Mouse (Mus musculus): ENCODE data around the gene Ctnnd1. TPM values are rescaled to one million over a fixed set of nuclear protein-coding genes. Genes with fewer than 3 reads are reported as not detected.
"Not testable (repeated sequence)": the region's sequence is repeated elsewhere in the genome, so short reads cannot be mapped to it uniquely, and the experiment has no call there.

The Ctnnd1 gene
- polyA plus RNA-seq, 1 experiment from 2014 or later, result 30.1 TPM

DNA sequence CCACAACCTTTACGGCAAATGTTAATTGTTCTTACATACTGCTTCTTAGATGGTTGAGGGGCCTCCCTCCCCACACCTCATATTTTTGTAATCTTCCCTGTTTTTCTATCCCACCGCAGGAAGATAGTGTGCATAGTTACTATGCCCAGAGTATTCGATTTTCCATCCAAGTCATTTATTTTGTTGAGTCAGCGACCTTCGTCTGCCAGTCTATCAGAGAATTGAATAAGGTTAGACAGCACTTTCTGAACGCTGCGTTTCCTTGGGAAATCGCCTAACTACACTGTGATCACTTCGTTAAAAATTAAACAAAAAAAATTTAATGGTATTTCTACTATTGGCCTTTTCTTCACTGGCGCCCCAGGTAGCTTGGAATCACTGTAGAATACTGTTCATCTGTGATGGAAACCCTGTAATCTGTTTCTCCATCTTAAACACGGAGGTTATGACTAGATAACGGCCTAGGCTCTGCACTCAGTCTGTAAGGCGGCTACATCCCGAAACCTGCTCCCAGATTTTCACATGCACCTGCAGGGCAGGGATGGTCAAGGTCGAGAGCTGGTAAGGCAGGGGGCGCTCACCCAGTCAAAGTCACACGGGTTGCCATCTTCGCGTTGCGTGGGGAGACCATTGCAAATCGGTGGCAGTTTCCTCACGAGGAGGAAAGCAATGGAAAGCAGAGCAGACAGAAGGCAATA lies 26.9 kb upstream of the Ctnnd1 start:
- WGBS, result 11% methylated on average over 21 of the region's 22 CpGs
- peak overlapping the region; percentile 98 for H3K4me3 ChIP-seq (ENCODE audit: low read depth, low read length)
- ATAC-seq (ENCODE audit: low read depth), result peak; percentile 63
- no peaks in the 10 kb centered on the region for H3K27me3 ChIP-seq (ENCODE audit: control insufficient read depth, insufficient read depth, low read length)
- peak overlapping the region; percentile 51 for H3K4me2 ChIP-seq (ENCODE audit: low read depth, low read length)
- peaks cover 16% of the 10 kb centered on the region; the same call in 1 of the 2 replicates for H3K36me3 ChIP-seq (ENCODE audit: control insufficient read depth, insufficient read depth, low read length)
- H3K4me1 ChIP-seq (ENCODE audit: control insufficient read depth, insufficient read depth, low read length), result peaks cover 20% of the 10 kb centered on the region
- no peaks in the 10 kb centered on the region for H3K9me3 ChIP-seq (ENCODE audit: control insufficient read depth, low read length)
- peak overlapping the region; percentile 47 for H3K9ac ChIP-seq (replicated peaks; ENCODE audit: low read depth, low read length)
- peak overlapping the region; percentile 69 for H3K27ac ChIP-seq (ENCODE audit: low read depth, low read length)

DNA sequence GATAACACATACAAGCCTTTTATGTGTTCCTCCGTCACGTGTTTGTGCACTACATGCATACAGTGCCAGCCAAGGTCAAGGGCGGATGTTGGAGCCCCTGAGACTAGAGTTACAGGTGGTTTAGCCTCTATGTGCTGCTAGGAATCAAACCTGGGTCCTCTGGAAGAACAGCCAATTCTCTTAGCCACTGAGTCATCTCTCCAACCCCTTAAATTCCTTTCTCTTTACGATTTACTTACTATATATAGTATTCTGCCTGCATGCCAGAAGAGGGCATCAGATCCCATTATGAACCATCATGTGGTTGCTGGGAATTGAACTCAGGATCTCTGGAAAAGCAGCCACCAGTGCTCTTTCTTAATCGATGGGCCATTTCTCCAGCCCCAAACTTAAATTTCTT lies 21.0 kb upstream of the Ctnnd1 start:
- peaks cover 21% of the 10 kb centered on the region; the same call in 1 of the 2 replicates for H3K36me3 ChIP-seq (ENCODE audit: control insufficient read depth, insufficient read depth, low read length)
- H3K9ac ChIP-seq (replicated peaks; ENCODE audit: low read depth, low read length); H3K27ac ChIP-seq (ENCODE audit: low read depth, low read length); H3K9me3 ChIP-seq (ENCODE audit: control insufficient read depth, low read length); H3K4me3 ChIP-seq (ENCODE audit: low read depth, low read length); H3K4me1 ChIP-seq (ENCODE audit: control insufficient read depth, insufficient read depth, low read length); H3K27me3 ChIP-seq (ENCODE audit: control insufficient read depth, insufficient read depth, low read length); ATAC-seq (ENCODE audit: low read depth): not testable (repeated sequence)
- WGBS, result 34% methylated on average over 3 of the region's 5 CpGs
- peak overlapping the region; percentile 70 for H3K4me2 ChIP-seq (ENCODE audit: low read depth, low read length)

DNA sequence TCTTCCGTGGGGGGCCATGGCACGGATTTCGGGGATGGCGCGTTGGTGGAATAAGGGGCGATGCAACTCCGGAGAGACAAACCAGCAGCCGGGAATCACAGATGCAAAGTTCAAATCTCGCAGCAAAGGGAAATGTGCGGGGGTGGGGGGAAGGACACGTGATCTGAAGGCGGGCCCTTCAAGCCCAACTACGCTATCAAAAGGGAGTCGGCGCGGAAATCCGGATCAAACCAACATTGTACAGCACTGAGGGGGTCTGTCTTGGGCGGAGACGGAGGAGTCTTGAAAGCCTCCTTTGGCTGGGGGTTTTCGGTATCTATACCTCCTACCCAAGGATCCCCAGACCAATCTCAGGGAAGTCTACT lies 20.0 kb upstream of the Ctnnd1 start, which contains the start of gene Selenoh:
Selenoh (minus strand) TSS at position 202 of the 365 bp plus-strand sequence.
- Histone ChIP-seq H3K4me2 (ENCODE audit: low read depth, low read length) (peak within 1 kb of the TSS; percentile 70), H3K9me3 (ENCODE audit: control insufficient read depth, low read length) (no peaks in the 10 kb centered on the region), H3K36me3 (ENCODE audit: control insufficient read depth, insufficient read depth, low read length) (peaks cover 21% of the 10 kb centered on the region; the same call in 1 of the 2 replicates), H3K27ac (ENCODE audit: low read depth, low read length) (peak within 1 kb of the TSS; percentile 90), H3K4me1 (ENCODE audit: control insufficient read depth, insufficient read depth, low read length) (peaks cover 9% of the 10 kb centered on the region; the same call in 1 of the 2 replicates), H3K27me3 (ENCODE audit: control insufficient read depth, insufficient read depth, low read length) (no peaks in the 10 kb centered on the region), H3K4me3 (ENCODE audit: low read depth, low read length) (peak within 1 kb of the TSS; percentile 88), H3K9ac (replicated peaks; ENCODE audit: low read depth, low read length) (peak within 1 kb of the TSS; percentile 81)
- under 1% methylated on average over 20 of the region's 20 CpGs for WGBS
- ATAC-seq (ENCODE audit: low read depth), result peak; percentile 98

DNA sequence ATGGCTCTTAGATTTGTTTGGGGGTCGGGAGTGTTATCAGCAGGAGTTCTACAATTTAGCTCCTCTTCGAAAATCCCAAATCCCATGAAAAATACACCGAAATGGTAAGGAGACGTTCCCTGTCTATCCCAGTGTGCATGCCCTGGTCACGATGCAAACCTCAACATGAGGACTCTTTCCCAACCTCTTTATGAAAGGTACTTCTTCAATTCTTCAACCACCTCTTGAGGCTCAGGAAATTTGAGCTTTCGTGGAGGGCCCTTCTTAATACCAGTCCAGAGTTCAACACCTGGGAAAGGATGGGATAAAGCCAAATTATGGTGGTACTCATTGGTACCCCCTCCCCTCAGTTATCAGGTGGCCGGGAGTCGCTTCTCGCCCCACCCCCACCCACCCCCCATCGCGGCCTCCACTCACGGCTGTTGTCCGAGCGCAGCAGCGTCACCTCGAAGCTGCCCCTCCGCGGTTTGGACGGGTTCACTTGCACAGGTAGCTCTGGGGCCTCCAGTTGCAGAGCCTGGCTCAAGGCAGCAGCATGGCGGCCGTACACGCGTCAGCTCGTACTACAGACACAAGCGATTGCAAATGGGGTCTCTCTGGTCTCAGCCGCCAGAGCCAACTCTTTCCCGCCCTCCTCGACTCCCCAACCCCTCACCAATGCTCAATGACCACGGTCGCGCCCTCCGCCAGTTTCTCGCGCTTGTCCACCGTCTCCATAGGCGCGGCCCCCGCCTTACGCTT lies 19.4 kb upstream of the Ctnnd1 start:
- Histone ChIP-seq H3K36me3 (ENCODE audit: control insufficient read depth, insufficient read depth, low read length) (peaks cover 16% of the 10 kb centered on the region; the same call in 1 of the 2 replicates), H3K4me2 (ENCODE audit: low read depth, low read length) (peak overlapping the region; percentile 70), H3K4me1 (ENCODE audit: control insufficient read depth, insufficient read depth, low read length) (peaks cover 9% of the 10 kb centered on the region; the same call in 1 of the 2 replicates), H3K9me3 (ENCODE audit: control insufficient read depth, low read length) (no peaks in the 10 kb centered on the region), H3K27me3 (ENCODE audit: control insufficient read depth, insufficient read depth, low read length) (no peaks in the 10 kb centered on the region), H3K27ac (ENCODE audit: low read depth, low read length) (peak overlapping the region; percentile 90), H3K9ac (replicated peaks; ENCODE audit: low read depth, low read length) (peak overlapping the region; percentile 81), H3K4me3 (ENCODE audit: low read depth, low read length) (peak overlapping the region; percentile 88)
- 3% methylated on average over 39 of the region's 39 CpGs for WGBS
- peak; percentile 81 for ATAC-seq (ENCODE audit: low read depth)

DNA sequence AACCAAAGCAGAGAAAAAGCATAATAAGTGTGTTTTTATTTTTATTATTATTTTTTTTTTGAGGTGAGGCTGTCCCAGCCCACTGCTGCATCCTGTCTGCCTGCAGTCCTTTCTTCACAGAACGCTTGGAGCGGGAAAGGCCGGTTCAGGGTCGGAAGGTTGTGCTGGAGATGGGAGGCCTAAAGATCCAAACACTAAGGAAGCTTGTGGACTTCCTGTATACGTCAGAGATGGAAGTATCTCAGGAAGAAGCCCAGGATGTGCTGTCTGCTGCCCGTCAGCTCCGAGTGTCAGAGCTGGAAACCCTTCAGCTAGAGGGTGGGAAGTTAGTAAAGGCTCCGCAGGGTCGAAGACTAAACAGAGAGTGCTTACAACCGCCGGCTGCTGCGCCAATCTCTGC lies 15.5 kb upstream of the Ctnnd1 start:
- peaks cover 9% of the 10 kb centered on the region; the same call in 1 of the 2 replicates for H3K4me1 ChIP-seq (ENCODE audit: control insufficient read depth, insufficient read depth, low read length)
- no peak overlapping the region for H3K4me3 ChIP-seq (ENCODE audit: low read depth, low read length)
- no peak overlapping the region for H3K9ac ChIP-seq (replicated peaks; ENCODE audit: low read depth, low read length)
- no peak overlapping the region for H3K27ac ChIP-seq (ENCODE audit: low read depth, low read length)
- H3K9me3 ChIP-seq (ENCODE audit: control insufficient read depth, low read length), result no peaks in the 10 kb centered on the region
- H3K4me2 ChIP-seq (ENCODE audit: low read depth, low read length), result no peak overlapping the region
- 67% methylated on average over 12 of the region's 12 CpGs for WGBS
- 0 out of 2 replicates have a peak, but pooled peaks cover 5% of the 10 kb centered on the region for H3K36me3 ChIP-seq (ENCODE audit: control insufficient read depth, insufficient read depth, low read length)
- no peaks in the 10 kb centered on the region for H3K27me3 ChIP-seq (ENCODE audit: control insufficient read depth, insufficient read depth, low read length)
- no peak for ATAC-seq (ENCODE audit: low read depth)

DNA sequence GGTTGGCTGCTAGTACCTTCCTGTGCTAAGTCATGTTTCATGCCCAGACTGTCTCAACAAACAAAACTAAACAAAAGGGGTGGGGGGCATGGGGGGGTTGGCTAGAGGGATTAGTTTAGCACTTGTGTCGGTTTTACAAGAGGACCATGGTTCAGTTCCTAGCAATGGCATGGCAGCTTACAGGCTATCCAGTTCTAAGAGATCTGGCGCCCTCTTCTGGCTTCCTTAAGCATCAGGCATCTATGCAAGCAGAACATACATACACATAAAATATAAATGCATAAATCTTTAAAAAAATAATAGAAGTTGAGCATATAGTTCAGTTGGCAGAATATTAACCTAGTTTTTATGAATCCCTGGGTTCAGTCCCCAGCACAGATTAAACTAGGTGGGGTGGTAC lies 12.3 kb upstream of the Ctnnd1 start:
- Histone ChIP-seq H3K4me1 (ENCODE audit: control insufficient read depth, insufficient read depth, low read length) (no peaks in the 10 kb centered on the region), H3K4me3 (ENCODE audit: low read depth, low read length) (no peak overlapping the region)
- ATAC-seq (ENCODE audit: low read depth), result no peak

DNA sequence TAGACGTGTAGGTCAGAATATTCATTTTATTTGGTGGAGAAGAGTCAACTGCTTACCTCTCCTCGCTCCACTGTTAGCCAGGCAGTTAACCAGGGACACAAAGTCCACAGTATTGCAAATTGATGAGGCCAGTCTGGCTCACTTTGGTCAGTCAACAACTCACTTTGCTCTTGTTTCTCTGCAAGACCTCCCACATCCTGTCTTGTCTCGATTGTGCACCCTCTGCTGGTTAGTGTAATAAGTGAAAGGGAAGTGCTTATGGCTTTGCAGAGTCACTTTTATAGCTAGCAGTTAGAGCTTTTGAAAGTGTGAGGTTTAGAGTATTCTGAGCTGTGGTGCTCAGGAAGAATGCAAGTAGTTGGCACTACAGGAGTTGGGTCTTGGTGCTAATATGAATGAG lies 9.7 kb upstream of the Ctnnd1 start:
- no peak overlapping the region for H3K27ac ChIP-seq (ENCODE audit: low read depth, low read length)
- H3K4me3 ChIP-seq (ENCODE audit: low read depth, low read length), result no peak overlapping the region
- H3K9ac ChIP-seq (replicated peaks; ENCODE audit: low read depth, low read length), result no peak overlapping the region
- no peak for ATAC-seq (ENCODE audit: low read depth)
- no peaks in the 10 kb centered on the region for H3K27me3 ChIP-seq (ENCODE audit: control insufficient read depth, insufficient read depth, low read length)
- H3K4me2 ChIP-seq (ENCODE audit: low read depth, low read length), result no peak overlapping the region
- H3K36me3 ChIP-seq (ENCODE audit: control insufficient read depth, insufficient read depth, low read length), result no peaks in the 10 kb centered on the region
- H3K4me1 ChIP-seq (ENCODE audit: control insufficient read depth, insufficient read depth, low read length), result no peaks in the 10 kb centered on the region
- WGBS, result 71% methylated on average over 3 of the region's 3 CpGs
- no peaks in the 10 kb centered on the region for H3K9me3 ChIP-seq (ENCODE audit: control insufficient read depth, low read length)

More for the DNA sequence above, 12.3 kb upstream of the Ctnnd1 start:
- 29% methylated on average over 2 of the region's 2 CpGs for WGBS
- no peak overlapping the region for H3K9ac ChIP-seq (replicated peaks; ENCODE audit: low read depth, low read length)
- H3K27ac ChIP-seq (ENCODE audit: low read depth, low read length), result no peak overlapping the region
- no peaks in the 10 kb centered on the region for H3K36me3 ChIP-seq (ENCODE audit: control insufficient read depth, insufficient read depth, low read length)
- H3K27me3 ChIP-seq (ENCODE audit: control insufficient read depth, insufficient read depth, low read length), result no peaks in the 10 kb centered on the region
- no peak overlapping the region for H3K4me2 ChIP-seq (ENCODE audit: low read depth, low read length)
- no peaks in the 10 kb centered on the region for H3K9me3 ChIP-seq (ENCODE audit: control insufficient read depth, low read length)

DNA sequence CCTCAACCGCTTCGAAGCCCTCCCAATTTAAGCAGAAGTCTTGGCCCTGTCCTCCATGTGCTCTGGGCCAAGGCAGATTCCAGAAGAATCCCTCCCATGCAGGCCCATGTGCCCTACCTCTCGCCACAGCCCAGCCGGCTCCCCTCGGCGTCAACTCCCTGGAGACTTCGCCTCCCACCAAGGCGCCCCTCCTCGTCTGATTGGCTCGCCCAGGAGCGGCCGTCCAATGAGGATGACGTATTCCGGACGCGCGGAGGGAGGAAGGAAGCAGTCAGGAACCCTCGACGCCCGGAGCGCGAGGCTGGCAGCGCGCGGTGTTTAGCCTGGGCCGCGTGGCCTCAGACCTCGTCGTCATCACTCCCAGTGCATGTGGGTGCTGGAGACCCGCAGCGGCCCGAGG lies 8.2 kb upstream of the Ctnnd1 start, which contains the start of gene Btbd18:
Btbd18 (plus strand) TSS at position 274 of the 400 bp plus-strand sequence.
- Histone ChIP-seq H3K27ac (ENCODE audit: low read depth, low read length) (no peak within 1 kb of the TSS), H3K4me2 (ENCODE audit: low read depth, low read length) (no peak within 1 kb of the TSS), H3K4me3 (ENCODE audit: low read depth, low read length) (no peak within 1 kb of the TSS), H3K4me1 (ENCODE audit: control insufficient read depth, insufficient read depth, low read length) (no peaks in the 10 kb centered on the region), H3K9me3 (ENCODE audit: control insufficient read depth, low read length) (no peaks in the 10 kb centered on the region), H3K9ac (replicated peaks; ENCODE audit: low read depth, low read length) (no peak within 1 kb of the TSS), H3K36me3 (ENCODE audit: control insufficient read depth, insufficient read depth, low read length) (no peaks in the 10 kb centered on the region), H3K27me3 (ENCODE audit: control insufficient read depth, insufficient read depth, low read length) (no peaks in the 10 kb centered on the region)
- ATAC-seq (ENCODE audit: low read depth), result no peak; the same call in 1 of the 2 replicates
- WGBS, result 92% methylated on average over 32 of the region's 32 CpGs

DNA sequence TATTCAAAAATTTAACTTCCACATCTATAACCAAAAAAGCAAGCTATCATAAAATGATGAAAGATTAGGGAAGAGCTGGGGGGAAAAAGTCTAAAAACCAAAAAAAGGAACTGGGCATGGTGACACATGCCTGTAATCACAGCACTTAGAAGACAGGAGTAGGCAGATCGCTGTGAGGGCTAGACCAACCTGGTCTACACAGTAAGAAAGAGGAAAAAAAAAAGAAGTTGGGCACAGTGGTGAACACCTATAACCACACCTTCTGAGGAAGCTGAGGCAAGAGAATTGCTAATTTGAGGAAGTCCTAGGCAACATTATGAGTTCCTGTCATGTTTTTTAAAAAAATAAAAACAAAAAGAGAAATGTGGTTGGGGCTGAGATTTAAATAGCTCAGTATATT lies 5.3 kb upstream of the Ctnnd1 start:
- no peaks in the 10 kb centered on the region for H3K27me3 ChIP-seq (ENCODE audit: control insufficient read depth, insufficient read depth, low read length)
- H3K4me2 ChIP-seq (ENCODE audit: low read depth, low read length), result no peak overlapping the region
- H3K4me1 ChIP-seq (ENCODE audit: control insufficient read depth, insufficient read depth, low read length), result no peaks in the 10 kb centered on the region
- H3K36me3 ChIP-seq (ENCODE audit: control insufficient read depth, insufficient read depth, low read length), result no peaks in the 10 kb centered on the region
- WGBS, result 77% methylated on average over 1 of the region's 1 CpGs
- no peak overlapping the region for H3K9ac ChIP-seq (replicated peaks; ENCODE audit: low read depth, low read length)
- ATAC-seq (ENCODE audit: low read depth), result no peak
- no peak overlapping the region for H3K27ac ChIP-seq (ENCODE audit: low read depth, low read length)
- no peak overlapping the region for H3K4me3 ChIP-seq (ENCODE audit: low read depth, low read length)
- H3K9me3 ChIP-seq (ENCODE audit: control insufficient read depth, low read length), result no peaks in the 10 kb centered on the region

Measured in neural tube, embryonic 14.5 days (tissue).